Mouse (Mus musculus) inflammation-experienced regulatory T-cells, adult 6 months (primary cell): ENCODE results near the gene St5. TPM values are rescaled to one million over a fixed set of nuclear protein-coding genes. Genes with fewer than 3 reads are reported as not detected.

Source experiments
- ATAC-seq: one replicate; pipeline ENCODE4 v1.8.0; 2017
- polyA plus RNA-seq, 3 experiments: library from polyadenylated mRNA; unstranded; fragments of 100-300 nt; shearing (Covaris generic); gene quantifications; one replicate each; pipeline ENCODE4 v1.2.1; 2017

Gene St5
- polyA plus RNA-seq, 3 experiments from 2014 or later = 0.36 to 0.90 (median 0.47) TPM

- ATAC-seq = no peak
These were observed 94.6 kb downstream of the St5 start for GRCm38 (mm10) chr7:109608831-109609230.

DNA sequence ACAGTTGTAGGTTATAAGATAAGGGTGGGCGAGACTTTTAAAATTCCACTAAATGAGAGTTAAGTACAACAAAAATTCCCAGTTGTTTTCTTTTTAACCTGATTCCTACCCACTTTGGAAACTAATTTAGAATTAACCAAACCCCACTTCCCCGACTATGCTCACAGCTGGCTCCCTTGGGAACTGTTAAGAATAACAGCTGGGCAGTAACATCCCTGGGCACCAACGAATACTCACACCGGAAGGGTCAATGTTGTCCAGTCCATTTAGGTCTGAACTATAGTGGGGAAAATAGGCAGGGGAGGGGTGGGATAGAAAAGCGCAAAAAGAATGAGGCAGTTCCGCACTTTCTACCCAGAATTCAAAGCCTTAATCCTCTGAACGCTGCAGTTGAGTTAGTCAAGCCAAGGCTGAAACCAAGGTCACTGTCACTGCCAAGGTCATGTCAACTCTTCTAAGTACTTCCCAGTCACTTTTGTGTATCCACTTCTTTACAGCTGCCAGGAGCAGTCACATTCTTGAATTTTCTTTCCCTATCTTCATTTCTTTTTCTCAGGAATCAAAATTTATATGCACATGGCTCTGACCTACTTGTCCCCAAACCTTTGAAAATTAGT is 96.3 kb downstream of the St5 start:
- no peak for ATAC-seq

DNA sequence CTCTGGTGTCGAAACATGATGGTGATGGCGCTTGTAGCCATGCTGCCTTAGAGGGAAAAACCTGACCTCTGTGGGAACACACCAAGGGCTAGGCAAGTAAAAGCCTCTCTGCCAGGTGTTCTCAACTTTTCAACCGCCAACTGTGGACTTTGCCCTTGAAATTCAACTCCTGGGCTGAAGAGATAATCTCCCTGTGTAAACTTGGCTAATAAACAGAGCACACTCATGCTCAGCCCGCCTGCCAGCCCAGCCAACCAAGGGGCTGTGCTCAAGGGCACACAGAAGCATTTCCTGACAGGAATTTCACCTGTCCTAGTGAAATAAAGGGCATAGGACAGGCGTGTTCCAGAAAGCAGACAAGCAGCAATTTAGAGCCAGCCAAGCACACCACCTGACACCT is 100.8 kb downstream of the St5 start:
- no peak for ATAC-seq

DNA sequence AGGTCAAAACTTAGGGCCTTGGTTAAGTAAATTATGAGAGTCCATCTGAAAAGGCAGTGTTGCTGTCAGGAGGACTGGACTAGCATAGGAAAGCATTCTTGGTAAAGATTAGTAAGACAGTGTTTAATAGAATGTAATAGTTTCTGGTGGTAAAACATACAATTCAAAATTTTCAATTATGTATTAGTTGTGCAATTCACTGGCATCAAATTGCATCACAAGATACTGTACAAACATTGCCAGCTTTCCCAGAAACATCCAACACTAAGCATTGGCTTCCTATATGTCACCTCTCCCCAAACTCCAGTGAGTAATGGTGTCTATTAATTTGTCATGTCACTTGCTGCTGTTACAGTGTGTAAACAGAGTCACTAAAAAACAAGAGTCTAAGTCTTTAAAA is 101.4 kb downstream of the St5 start:
- no peak for ATAC-seq

DNA sequence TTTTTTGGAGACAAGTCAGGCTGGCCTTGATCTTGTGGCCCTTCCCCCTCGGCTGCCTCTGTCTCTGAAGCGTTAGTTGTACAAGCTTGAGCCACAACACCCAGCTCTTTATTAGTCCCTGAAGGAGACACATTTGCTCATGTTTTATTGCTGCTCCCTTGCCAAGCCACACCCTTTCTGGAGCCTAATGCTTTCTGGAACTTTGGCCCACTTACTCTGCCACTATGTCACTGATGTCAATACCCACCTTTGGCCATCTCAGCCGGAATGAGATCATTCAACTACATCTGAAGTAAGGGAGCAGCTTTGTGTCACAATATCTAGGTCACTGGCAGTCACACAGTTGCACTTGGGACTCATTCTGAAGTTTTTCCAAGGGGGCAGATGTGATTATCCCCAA is 102.7 kb downstream of the St5 start:
- no peak for ATAC-seq

- ATAC-seq = no peak
These were observed 103.4 kb downstream of the St5 start for GRCm38 (mm10) chr7:109599998-109600397.

DNA sequence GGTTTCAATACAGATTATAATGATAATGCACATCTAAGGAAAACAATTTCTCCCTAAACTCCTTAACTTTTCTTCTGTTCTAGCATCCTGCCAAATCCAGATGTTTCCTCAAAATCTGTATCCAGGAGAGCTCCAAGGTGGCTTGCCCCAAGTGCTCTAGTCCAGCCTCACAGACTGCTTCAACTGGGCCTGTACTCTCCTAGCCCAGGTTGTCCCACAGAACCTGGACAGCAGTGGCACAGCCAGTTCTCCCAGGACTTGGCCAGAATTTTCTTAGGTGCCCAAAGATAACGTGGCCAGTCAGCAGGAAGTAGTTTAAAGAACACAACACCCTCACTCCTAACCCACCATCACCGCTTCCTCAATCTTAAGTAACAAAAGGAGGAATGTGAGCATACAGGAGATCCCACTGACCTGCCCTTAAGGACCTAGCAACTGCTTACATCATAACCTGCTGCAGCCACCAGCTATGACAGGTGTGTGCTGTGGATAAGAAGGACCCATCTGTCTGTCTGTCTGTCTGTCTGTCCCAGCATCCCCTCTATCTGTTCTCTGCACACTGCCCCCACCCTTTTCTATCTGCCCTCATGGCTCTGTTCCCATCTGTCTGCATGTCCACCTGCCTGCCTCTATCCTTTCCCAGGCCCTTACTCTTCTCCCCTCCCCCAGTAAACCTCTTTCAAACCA is 108.4 kb downstream of the St5 start:
- no peak for ATAC-seq

DNA sequence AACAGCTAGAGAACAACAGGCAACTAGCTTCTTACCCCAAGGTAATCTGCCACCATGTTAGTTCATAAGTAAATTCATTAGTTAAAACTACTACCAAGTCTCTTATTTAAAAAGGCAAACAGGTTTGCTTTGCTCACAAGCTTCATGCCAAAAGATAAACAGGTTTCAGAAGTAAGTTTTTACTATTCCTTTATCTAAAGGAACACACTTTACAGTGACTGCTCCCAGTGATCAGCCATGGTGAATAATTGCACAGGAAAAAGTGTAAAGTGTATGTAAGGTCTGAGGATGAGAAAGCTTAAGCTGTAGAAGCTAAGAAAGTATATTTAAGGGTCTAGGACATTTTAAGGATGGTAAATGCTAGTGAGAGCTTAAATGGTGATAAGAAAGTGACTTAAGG is 109.4 kb downstream of the St5 start:
- ATAC-seq = no peak

DNA sequence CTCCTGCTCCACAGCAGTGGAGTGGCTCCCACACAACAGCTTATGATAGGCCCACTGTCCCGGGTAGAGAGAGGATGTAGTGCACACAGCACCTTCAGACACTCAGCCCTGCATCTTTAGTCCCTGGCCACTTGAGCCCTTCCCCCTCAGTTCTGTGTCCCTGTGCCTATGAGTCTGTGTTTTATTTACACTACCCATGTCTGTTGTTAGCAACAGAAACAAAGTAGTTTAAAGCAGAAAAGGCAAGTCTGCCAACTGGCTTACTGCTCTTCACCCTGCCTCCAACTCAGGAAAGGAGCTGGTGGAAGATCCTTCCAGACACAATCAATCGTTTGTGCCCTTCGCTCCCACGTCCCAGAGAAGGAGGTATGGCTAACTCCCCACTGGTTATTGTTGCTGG is 111.2 kb downstream of the St5 start:
- ATAC-seq = no peak

GRCm38 (mm10) chr7:109590576-109590975 is 112.8 kb downstream of the St5 start:
- no peak for ATAC-seq

- no peak for ATAC-seq
These were observed 114.4 kb downstream of the St5 start for GRCm38 (mm10) chr7:109588990-109589389.

DNA sequence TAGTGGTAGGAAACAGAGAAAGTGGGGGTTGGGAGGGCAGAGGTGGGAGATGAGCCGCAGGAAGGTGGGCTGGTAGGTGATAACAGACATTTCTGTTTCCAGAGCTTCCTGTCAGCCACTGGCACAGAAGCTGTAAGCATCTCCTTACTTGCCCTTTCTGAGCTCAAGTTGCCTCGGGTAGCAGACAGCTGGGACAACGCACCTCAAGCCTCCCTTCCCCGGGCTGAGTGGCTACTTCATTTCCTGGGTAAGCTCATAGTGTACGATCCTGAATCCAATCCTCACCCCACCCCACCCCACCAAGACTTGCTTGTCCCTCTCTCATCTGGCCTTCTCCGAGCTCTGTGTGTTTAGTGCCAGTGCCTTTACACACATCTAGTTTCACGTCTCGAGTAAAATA is 115.3 kb downstream of the St5 start:
- no peak for ATAC-seq

- no peak for ATAC-seq
These were observed 118.9 kb downstream of the St5 start for GRCm38 (mm10) chr7:109584467-109584866.

DNA sequence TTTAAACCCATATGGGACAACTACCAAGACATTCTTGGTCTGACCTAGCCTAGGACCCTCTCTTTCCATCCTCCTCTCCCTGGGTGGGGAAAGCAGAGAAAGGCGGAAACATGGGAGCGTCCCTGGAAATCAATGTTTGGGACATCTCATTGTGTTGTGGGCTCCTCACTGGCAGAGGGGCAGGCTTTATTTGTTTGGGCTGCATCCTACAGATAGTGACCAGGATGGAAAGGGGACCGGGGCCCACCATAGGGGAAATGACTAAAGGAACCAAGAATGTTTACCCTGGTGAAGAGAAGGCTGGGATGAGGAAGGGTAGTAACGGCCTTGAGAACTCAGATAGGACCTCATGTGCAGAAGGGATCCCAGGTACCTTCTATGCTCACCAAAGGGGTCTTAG is 122.9 kb downstream of the St5 start:
- no peak for ATAC-seq

- ATAC-seq = no peak
These were observed 123.7 kb downstream of the St5 start for GRCm38 (mm10) chr7:109579585-109580307.

DNA sequence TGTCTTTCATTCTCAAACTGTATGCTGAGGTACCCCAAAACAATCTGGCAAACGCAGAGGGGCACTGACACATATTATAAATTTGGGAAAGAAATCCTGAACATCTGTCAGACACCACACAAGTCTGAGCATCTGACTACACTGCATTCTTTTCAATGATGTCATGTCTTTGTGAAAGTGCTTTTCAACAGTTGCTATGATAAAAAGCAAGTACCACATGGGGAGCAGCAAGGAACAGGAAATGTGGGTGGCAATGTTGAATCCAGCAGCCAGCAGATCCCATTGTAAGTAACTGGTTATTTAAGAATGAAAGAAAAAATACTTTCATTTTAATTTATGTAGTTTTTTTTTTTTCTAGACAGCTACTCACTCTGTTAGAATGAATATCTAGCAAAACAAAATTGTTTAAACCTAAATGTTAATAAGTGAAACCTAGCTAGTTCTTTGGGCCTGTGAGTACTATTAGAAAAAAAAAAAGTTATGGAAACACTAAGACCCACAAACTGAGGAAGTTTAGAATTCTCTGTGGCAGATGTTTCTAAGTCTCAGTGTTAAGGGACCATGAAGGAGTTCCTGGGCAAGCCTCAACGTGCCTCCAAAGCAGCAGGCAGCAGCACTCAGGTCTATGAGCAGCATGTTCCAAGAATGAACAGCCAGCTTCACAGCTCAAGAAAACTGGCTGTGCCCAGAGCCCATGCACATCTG is 124.4 kb downstream of the St5 start:
- ATAC-seq = no peak

DNA sequence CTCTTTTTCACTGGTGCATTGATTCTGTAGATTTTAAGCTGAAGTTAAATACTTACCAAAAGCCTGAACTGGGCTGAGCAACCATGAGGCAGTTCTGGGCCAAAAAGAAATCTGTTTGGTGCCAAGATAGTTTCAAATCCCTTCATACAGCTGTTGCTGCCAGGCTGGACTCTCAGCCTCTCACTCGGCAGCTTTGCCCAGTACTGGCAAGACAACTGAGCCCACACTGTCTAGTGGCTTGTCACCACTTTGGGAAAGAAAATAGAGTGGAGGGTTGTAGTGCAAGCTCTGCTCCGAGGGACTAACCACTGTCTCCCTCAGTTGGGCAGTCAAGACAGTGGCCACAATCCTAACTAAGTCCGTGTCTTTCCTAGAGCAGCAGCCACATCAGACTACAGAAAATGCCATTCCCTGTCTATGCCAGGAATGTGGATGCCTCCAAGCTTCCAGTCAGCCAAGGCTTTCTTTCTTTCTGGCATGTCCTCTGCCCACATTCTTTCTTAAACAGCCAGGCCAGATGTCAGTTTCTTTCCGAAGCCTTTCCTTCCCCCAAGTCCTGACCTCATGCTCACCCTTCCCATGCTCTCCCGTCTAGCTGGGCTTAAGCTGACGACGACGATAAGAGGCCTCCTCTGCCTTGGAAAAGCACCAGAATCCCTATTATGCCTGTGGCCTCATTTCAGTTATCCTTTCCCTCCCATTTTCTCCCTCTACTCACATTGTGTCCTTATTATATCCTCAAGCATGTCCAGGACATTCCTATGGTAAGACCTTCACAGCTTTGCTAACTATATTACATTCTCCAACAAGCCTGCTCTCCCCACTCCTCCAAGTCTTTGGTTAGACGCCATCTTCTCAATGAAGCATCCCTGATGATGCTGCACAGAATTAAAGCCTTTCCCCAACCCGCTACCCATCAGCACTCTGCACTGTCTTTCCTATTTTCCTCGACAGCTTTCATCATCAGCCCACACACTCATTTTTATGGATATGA is 126.8 kb downstream of the St5 start:
- ATAC-seq = no peak

DNA sequence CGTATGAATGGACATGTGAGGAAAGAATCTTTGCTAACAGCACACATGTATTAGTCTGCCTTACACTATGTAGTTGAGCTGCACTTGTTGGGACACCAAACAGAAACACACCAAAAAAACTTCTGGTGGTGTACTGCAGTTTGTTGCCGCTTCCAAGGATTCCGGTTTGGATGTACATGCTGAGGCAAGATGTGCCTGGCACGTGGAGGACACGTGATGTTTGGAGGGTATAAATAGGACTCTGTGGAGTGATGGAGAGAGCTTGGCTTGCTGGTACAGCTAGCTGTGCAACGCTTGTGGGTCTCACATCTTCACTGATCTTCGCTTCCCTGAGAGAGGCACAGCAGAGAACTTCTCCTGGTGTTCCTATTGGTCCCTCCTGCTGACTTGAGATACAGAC is 129.2 kb downstream of the St5 start:
- ATAC-seq = no peak

GRCm38 (mm10) chr7:109568391-109568892 is 135.0 kb downstream of the St5 start:
- ATAC-seq = no peak

DNA sequence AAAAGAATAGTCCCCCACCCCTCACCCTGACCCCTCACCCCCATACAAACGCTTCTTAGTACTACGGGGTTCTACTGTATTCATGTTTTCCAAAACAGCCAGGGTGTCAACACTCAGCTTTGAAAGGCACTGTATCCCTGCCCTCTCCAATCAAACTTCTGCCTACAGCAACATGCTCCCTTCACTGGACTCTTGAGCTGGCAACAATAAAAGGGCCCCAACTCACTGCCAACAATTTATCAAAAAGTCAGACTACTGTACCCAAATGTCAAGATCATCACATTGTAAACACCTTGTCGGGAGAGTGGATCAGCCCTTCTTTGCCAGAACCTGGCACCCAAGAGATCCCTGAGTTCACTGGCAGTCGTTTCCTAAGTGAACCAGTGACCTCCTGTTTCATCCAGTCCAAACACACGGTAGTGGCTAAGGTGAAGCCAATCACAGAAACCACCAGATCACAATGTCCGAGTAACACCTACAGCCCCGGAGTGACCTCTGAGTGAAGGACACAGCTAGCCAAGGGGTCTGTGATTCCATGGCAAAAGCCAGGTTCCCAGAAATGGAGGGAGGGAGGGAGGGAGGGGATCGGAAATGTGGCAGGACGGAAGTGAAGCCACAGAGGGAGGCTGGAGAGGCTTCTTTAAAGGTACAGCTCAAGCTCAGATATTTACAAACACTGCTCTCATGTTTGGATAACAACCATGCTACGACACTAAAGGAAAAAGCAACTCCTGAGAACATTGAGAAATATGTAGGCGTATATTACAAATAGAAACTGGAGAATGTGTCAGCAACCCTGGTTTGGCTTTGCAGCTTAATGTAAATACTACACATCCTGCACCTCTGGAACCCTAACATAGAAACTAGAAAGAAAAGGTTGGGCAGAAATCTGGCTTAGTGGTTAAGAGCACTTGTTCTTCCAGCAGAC is 136.3 kb downstream of the St5 start:
- no peak for ATAC-seq

- no peak for ATAC-seq
These were observed 137.1 kb downstream of the St5 start for GRCm38 (mm10) chr7:109566327-109566726.
